Mouse (Mus musculus) ovary, adult 2 months (tissue): Measurements from ENCODE around the gene Nmnat1. TPM values are rescaled to one million over a fixed set of nuclear protein-coding genes. Genes with fewer than 3 reads are reported as not detected.

Experiments
- polyA plus RNA-seq: library from polyadenylated mRNA; depleted of rRNA; stranded (reverse); fragments of >200 nt; gene quantifications from 2 replicates; pipeline ENCODE4 v1.2.3, GENCODE M21; 2012; rRNA removed

Gene Nmnat1
- polyA plus RNA-seq: 11.2 and 11.8 TPM in 2 replicates

GRCm38 (mm10) chr4:149485053-149485824 is at the start of gene Nmnat1, which contains the start of gene Lzic:
Gene Nmnat1, minus strand, starts transcription at chr4:149485202.
Gene Lzic, plus strand, starts transcription at chr4:149485229.

GRCm38 (mm10) chr4:149517868-149518340 is 32.9 kb upstream of the Nmnat1 start, which contains the start of gene Ctnnbip1:
Gene Ctnnbip1, plus strand, starts transcription at chr4:149518236.

GRCm38 (mm10) chr4:149477078-149477477 is 7.9 kb downstream of the Nmnat1 start, which contains the start of gene Tmem274:
Gene Tmem274, plus strand, starts transcription at chr4:149477378.

DNA sequence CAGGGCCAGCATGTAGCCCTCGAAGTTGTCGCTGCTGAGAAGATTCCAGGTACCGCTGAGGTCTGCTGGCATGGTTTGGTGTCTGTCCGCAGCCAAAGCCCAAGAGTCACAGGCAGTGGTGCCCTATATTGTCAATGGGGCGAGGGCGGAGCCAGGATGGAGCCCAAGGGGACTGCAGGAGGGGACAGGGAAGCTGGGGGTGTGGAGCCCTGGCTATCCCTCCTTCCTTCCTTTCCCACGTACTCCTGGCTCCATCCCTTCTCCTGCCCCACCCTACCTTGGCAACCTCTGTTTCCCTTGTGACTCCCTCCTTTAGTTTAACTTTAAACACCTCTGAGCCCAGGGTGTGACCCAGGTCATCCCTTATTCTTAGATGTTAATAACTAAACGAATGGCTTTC is 30.1 kb downstream of the Nmnat1 start, which contains the start of gene Rbp7:
Gene Rbp7 (minus strand): TSS at position 100 of the 400 bp plus-strand sequence.

GRCm38 (mm10) chr4:149426325-149427199 is 58.4 kb downstream of the Nmnat1 start, which contains the start of gene Ube4b:
Gene Ube4b, minus strand, starts transcription at chr4:149426749.

Other genes starting within 250 kb of the Nmnat1 start
- 32.9 and 34.3 TPM in 2 replicates for gene Kif1b, start 177.5 kb downstream of the Nmnat1 start, polyA plus RNA-seq
- gene Ube4b, start 58.5 kb downstream of the Nmnat1 start, polyA plus RNA-seq: 77.2 and 81.5 TPM in 2 replicates
- gene Rbp7, start 30.2 kb downstream of the Nmnat1 start, polyA plus RNA-seq: 0.75 and 2.1 TPM in 2 replicates
- not detected in 2 replicates for gene Tmem274, start 7.8 kb downstream of the Nmnat1 start, polyA plus RNA-seq
- gene Lzic, start within 50 bp of the Nmnat1 start, polyA plus RNA-seq: 8.6 and 13.6 TPM in 2 replicates
- gene Ctnnbip1, start 33.0 kb upstream of the Nmnat1 start, polyA plus RNA-seq: 16.3 and 21.5 TPM in 2 replicates
- 49.8 and 53.6 TPM in 2 replicates for gene Clstn1, start 101.3 kb upstream of the Nmnat1 start, polyA plus RNA-seq
- gene Pik3cd, start 217.4 kb upstream of the Nmnat1 start, polyA plus RNA-seq: 21.6 and 23.9 TPM in 2 replicates